Mouse (Mus musculus) bone marrow macrophage, adult 2 months (primary cell): ENCODE results near the gene Aldh3a2.

Source experiments
- CTCF ChIP-seq: IDR thresholded peaks from 2 replicates; pipeline ENCODE4 v1.5.1; 2012; ENCODE audit warnings: low read depth, mild to moderate bottlenecking, low read length, moderate library complexity
- POLR2A ChIP-seq: IDR thresholded peaks from 2 replicates; pipeline ENCODE4 v1.6.1; 2012; ENCODE audit warnings: mild to moderate bottlenecking, low read depth, low read length, borderline replicate concordance

GRCm38 (mm10) chr11:61266551-61267533, at the start of gene Aldh3a2:
- TF ChIP-seq POLR2A (peak; percentile 83; the same call in 1 of the 2 replicates), CTCF (no peak)
